Mouse (Mus musculus): ENCODE results near the gene Pum1.

- no peak for TF ChIP-seq CTCF (IDR thresholded peaks at IDR 0.05; ENCODE audit: extremely low read depth, insufficient read length, insufficient replicate concordance, low read depth, low read length)
- no peak for TF ChIP-seq POLR2A (IDR thresholded peaks at IDR 0.05; ENCODE audit: low read depth, low read length)
Observed at GRCm38 (mm10) chr4:130715623-130716022, 52.5 kb downstream of the Pum1 start.

All from small intestine, adult 2 months (tissue).